Mouse (Mus musculus) frontal cortex, postnatal 10 days (tissue): Measurements from ENCODE around the gene Arhgap17.

Experiments
- DNase-seq, 2 experiments: peaks; one replicate each; pipeline ENCODE4 v3.0.0; 2022; ENCODE audit warnings: low spot score in 2 of 2, mixed read lengths in 1 of 2

Gene Arhgap17

DNA sequence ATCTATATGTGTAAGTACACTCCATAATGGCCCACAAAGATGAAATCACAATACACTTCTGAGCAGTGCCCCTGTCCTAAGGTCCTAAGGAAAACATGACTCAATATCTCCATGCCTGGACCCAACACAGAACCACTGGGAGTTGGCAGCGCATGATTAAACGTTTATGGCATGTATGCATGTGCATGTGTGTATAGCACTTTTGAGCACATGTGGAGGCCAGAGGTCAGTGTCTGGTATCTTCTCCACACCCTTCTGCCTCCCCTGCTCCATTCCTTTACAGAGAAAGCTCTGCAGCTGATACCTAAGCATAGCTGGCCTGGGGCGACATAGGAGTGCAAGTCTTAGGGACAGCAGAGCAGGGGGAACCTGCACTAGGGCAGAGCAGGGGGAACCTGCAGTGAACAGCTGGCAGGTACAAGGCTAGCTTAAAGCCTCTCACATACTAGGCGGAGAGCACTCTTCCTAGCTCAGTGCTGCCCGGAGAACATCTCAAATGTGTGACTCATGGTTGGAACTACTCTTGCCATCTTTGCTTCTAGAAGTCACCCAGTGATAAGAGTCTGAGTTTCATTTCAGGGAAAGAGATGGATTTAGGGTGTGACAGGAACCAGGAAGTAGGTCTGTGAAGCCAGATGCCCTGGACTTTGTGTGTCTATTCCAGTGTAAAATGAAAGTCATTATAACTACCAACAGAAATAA is 25.5 kb downstream of the Arhgap17 start:
- DNase-seq, result no peak

GRCm38 (mm10) chr7:123341896-123342295 is 27.8 kb downstream of the Arhgap17 start:
- no peak for DNase-seq

DNA sequence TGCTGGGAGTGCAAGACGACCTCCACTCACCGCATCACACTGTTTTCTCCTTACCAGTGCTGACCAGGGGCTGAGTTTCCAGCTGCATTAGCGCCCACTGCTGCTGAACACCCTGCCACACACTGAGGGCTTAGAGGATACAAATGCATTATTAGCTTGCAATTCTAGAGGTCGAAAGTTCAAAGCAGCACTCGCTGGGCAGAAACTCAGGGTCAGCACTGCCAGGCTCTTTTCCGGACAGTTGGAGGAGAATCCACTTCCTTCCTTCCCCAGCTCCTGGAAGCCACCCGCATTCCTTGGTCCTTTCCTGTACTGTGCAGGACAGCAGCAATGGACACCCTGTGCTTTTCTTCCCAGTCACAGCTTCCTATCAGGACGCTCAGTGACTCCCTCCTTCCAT is 31.4 kb downstream of the Arhgap17 start:
- DNase-seq, result no peak

DNA sequence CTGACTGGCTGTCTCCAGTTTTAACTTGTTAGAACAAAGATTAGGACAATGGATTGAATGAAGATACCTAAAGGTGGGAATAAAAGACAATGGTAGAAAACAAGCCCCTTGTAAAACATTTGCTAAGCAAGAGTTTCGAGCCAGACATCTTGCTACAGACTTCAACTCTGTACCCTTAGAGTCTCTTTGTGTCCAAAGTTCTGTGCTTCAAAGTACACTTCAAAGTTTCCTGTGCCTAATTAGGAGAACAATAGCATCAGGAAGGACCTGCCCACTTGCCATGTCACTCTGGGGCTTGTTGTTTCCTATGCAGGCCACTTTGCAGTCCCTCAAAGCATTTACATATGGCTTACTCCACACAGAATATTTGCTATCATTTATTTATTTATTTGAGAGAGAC is 33.4 kb downstream of the Arhgap17 start:
- no peak for DNase-seq

DNA sequence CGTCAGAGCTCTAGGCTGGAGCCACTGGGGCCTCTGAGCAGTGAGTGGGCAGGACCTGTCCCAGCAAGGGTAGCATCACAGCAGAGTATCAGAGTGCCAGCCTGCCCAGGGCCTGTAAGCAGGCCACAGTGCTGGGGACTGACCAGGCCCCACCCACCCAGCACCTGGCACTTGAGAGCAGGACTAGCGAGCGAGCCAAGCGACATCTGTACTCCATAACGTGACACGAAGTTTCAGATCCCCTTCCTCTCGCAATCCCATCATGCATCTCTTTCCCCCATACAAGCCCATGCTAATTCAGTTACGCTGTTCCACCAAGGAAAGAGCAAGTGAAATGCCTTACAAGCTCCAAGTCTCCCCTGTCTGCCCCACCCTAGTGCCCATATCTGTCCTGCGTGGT is 39.2 kb downstream of the Arhgap17 start:
- no peak for DNase-seq

DNA sequence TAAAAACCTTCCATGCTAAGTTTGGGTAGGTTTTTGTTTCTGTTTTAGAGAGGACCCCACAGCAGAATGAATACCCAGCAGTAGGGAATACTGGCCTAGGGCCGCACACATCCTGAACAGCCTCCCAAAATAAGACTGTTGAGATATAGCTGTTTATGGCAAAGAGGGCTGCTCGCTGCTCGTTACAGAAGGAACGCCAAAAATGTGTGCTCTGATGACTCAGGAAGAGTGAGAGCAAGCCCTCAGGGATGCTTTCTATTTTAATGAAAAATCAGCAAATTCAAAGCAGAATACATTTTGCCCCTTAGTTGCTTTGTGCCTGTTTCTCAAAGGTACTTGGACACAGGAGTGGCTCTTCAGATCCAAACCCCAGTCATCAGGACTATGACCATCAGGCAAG is 41.8 kb downstream of the Arhgap17 start:
- no peak for DNase-seq

DNA sequence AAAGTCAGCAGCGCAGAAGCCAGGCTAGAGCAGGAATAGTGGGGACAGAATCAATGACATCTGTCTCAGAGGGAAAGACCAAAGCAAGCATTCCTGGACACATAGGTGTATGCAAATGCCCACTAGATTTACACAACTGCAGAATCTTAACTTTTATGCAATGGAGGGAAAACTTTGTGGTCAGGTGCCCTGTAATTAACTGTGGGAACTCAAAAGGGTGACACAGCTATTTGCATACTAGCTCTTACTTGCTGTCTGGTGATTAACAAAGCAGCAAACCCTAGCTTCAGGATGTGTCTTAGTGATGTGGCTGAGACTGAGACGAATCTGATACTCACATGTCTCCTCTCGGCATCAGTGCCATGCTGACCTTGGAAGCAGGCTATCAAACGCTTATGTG is 42.8 kb downstream of the Arhgap17 start:
- DNase-seq, result no peak

- no peak for DNase-seq
Measured at GRCm38 (mm10) chr7:123326062-123326461, 43.7 kb downstream of the Arhgap17 start.

DNA sequence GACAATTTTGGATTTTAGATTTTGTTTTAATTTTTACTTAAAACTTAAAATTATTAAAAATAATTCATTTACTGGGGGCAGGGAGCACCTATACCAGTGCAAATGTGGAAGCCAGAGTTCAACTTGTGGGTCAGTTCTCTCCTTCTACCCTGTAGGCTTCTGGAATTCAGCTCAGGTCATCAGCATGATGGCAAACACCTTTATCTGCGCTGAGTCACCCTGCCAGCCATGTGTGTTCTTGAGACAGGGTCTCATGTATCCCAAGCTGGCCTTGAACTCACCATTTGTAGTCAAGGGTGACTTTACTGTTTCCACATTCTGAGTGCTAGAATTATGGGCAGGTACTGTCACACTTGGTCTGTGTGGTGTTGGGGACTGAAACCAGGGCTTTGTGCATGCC is 45.6 kb downstream of the Arhgap17 start:
- DNase-seq, result no peak

GRCm38 (mm10) chr7:123323388-123323787 is 46.3 kb downstream of the Arhgap17 start:
- DNase-seq, result no peak

GRCm38 (mm10) chr7:123322452-123323121 is 47.1 kb downstream of the Arhgap17 start:
- DNase-seq, result no peak

GRCm38 (mm10) chr7:123312738-123313137 is 57.0 kb downstream of the Arhgap17 start:
- DNase-seq, result no peak

- no peak for DNase-seq
Measured at GRCm38 (mm10) chr7:123311836-123312235, 57.9 kb downstream of the Arhgap17 start.

DNA sequence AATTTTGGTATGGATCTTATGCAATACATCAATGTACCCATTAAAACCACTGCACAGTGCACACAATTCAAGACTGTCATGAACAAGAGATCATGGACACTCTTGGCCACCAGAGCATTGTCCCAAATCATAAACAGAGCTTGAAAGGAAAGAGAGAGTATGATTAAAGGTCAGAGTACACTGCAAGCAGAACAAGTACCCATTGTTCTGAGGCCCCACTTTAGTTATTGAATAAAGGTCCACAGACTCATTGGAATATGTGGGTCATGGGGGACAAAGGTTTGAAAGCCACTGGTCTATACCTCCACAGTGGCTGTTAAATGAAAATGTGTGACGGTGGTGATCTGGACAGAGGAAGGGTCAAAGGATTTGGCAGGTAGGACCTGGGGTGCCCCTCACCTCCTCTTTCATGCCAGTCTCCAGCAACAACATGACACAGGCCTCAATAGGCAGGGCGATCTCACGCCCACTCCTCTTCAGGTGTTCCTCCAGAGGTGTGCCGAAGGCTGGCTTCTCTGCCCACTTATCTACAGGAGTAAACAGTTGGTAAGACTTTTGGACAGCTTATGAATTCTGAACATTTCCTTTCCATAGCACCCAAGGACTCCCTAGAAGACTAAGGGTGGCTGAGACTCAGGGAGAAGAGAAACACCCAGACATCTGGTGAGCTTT is 61.7 kb downstream of the Arhgap17 start:
- DNase-seq, result no peak

DNA sequence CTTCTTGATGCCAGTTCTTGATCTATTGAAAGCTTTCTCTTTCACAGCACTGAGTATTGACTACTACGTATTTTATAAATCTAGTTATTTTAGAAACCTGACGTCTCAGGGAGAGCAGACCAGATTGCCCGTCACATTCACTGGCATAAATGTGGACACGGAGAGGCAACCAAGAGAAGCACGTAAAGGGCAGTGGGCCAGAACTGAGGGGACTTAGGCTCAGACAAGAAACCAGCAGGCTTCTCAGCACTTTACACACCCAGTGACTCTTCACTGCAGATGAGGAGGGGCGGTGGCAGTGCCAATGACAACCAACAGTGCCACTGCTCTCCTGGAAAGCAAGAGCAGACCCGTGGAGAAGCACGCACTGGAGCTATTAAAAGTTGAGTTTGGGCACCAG is 62.5 kb downstream of the Arhgap17 start:
- DNase-seq, result no peak

GRCm38 (mm10) chr7:123305397-123305796 is 64.3 kb downstream of the Arhgap17 start:
- no peak for DNase-seq

DNA sequence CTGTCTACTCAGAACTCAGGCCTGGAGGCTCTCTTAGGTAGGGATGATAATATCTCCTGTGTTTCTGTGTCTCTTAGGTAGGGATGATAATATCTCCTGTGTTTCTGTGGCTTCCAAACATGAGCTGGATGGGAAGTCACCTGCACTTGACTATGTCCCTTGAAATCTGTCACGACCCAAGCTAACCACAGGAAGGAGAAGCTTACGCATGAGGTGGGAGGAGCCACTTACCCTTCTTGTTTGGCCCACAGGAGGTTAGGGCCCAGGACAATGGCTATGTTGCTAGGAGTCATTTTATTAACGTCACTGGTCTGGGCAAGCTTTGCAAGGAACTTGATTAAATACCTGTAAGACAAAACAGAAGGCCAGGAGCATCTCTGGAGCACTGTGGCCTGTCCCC is 69.5 kb downstream of the Arhgap17 start:
- DNase-seq, result no peak

- DNase-seq, result no peak
Measured at GRCm38 (mm10) chr7:123298225-123298624, 71.5 kb downstream of the Arhgap17 start.

DNA sequence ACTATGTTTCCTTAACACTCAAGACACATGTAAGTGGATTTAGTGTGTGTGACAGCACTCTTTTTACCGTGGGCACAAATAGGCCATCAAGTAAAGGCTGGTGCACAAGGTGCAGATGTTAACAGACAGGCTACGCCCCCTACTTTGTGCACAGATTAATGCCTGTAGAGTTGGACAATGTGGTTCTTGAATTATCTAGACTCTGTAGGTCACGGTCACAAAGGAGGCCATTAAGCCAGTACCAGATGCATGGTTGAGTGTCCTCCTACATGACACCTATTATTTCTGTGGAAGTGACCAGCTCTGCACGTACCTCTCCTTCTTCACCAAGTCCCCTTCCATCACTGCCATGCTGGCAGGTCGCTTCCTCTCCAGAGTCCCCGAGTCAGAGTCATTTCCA is 73.6 kb downstream of the Arhgap17 start:
- DNase-seq, result no peak

DNA sequence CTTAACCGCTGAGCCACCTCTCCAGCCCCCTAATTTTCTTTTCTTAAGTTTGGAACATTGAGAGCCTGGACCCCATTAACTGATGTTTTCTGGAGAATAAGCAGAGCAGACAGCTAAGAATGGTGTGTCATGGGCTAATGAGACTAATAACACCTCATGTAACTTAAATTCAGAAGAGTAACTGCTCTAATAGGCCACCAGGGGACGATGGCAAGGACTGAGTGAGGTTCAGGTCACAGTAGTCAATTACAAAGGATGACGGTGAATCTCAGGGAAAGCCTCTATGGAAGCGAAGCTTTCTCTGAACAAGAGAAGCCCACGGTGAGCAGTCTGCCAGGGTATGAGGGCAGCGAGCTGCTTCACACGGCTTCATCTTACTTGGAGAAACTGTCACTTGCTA is 74.3 kb downstream of the Arhgap17 start:
- DNase-seq, result no peak

DNA sequence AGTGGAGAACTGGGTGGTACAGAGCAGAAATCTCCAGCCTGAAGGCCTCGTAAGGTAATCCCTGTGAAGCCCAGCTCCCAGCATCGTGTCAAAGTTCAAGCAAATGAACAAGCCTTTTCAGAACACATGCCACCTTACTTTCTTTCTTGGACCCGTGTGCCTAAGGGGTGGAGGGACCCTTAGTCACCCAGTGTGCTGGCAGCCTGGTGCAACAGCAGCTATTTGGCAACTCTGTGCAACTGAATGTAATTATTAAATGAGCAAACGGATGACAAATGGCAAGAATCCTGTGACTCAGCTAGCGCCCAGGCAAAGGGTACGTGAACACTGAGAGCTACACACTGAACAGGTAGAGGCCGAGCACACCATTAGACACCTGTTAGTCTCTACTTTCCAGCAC is 75.8 kb downstream of the Arhgap17 start:
- no peak for DNase-seq

DNA sequence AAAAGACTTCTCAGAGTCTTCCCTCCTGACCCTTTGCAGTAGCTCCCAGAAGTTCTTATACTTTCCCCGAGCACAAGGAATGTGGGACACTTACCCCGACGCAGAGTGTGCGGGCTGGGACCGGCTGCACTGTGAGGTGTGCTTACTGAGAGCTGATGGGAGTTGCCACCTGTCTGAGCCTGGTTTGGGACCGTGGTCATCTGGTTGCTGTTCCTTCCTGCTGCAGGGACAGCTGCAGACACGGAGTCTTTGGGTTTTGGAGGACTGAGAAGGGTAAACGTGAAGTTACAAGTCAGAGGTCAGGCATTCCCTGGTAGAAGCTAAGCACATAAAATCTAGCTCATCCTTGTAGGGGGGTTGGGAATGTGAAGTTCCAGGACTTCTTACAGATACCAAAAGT is 77.8 kb downstream of the Arhgap17 start:
- no peak for DNase-seq

DNA sequence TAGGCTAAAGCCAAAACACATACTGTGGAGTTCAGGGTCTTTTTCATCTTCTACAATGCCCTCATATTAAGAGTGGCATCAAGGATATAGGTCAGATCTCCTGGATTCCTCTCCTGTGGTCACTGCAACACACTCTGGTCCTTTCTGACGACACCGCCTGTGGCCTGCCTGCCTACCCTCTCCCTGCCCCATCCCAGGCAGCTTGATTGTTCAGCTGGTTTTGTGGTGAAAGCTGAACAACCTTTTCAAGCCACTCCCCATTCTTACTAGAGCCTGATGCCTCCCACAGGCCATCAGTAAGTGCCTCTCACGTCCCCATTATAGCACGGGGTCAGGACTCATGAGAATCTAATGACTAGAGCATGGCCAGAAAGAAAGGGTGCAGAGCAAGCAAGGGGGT is 80.5 kb downstream of the Arhgap17 start:
- no peak for DNase-seq
